17 mouse cellular contexts compared by ENCODE assay signal in genomic region chr2:127635581-127635980, GRCm38 (mm10). TPM values are rescaled to one million over a fixed set of nuclear protein-coding genes. Genes with fewer than 3 reads are reported as not detected.
DNase-seq lines count a peak whose midpoint lies in the region; ATAC-seq and TF ChIP-seq lines count a peak whose summit lies in the region.
"Had no signal": no experiment of that assay in that cellular context is flagged by ENCODE, and none has a peak within 500 bp of the region (broad histone marks: within the 10 kb centered on the region; RNA-seq: fewer than 3 reads in every experiment).

No protein-coding gene starts in this region.

- H3K27me3 ChIP-seq in kidney, adult 2 months (replicated peaks; ENCODE audit: control insufficient read depth, insufficient read depth, low read length) = no peaks in the 10 kb centered on the region
- no peaks in the 10 kb centered on the region for H3K27me3 ChIP-seq in kidney, embryonic 14.5 days (ENCODE audit: control insufficient read depth, insufficient read depth, low read length)
- no peaks in the 10 kb centered on the region for H3K27me3 ChIP-seq in midbrain, embryonic 10.5 days (ENCODE audit: low read depth, poor library complexity, severe bottlenecking)
- H3K27me3 ChIP-seq: embryonic facial prominence, embryonic 13.5 days; forebrain, embryonic 13.5 days; heart, embryonic 12.5 days had no signal

- no peaks in the 10 kb centered on the region for H3K9me3 ChIP-seq in kidney, embryonic 14.5 days (ENCODE audit: control insufficient read depth, low read length)
- H3K9me3 ChIP-seq in midbrain, embryonic 10.5 days (replicated peaks) = no peaks in the 10 kb centered on the region
- H3K9me3 ChIP-seq: embryonic facial prominence, embryonic 13.5 days; forebrain, embryonic 13.5 days; heart, embryonic 12.5 days had no signal

- peaks cover 9% of the 10 kb centered on the region; the same call in 1 of the 2 replicates for H3K4me1 ChIP-seq in kidney, adult 2 months (ENCODE audit: control insufficient read depth, insufficient read depth, low read length)
- H3K4me1 ChIP-seq in kidney, embryonic 14.5 days (ENCODE audit: control insufficient read depth, insufficient read depth, low read length) = no peaks in the 10 kb centered on the region
- no peaks in the 10 kb centered on the region for H3K4me1 ChIP-seq in midbrain, embryonic 10.5 days
- H3K4me1 ChIP-seq: embryonic facial prominence, embryonic 13.5 days; forebrain, embryonic 13.5 days; heart, embryonic 12.5 days had no signal

- peak; percentile 69 for ATAC-seq in kidney, embryonic 14.5 days (ENCODE audit: low FRiP score, low TSS enrichment)
- ATAC-seq: forebrain, embryonic 13.5 days; forebrain, postnatal 0 days had no signal

- no peak for TF ChIP-seq CTCF in kidney, adult 2 months (conservative IDR thresholded peaks at IDR 0.05; ENCODE audit: insufficient read depth, insufficient read length, low read depth, low read length)

- H3K27ac ChIP-seq in kidney, adult 2 months (ENCODE audit: insufficient read depth, low read depth, low read length) = peak overlapping the region; percentile 89
- H3K27ac ChIP-seq in kidney, embryonic 14.5 days (ENCODE audit: low read depth, low read length) = no peak overlapping the region
- H3K27ac ChIP-seq in midbrain, embryonic 10.5 days (replicated peaks) = no peak overlapping the region
- H3K27ac ChIP-seq: embryonic facial prominence, embryonic 13.5 days; forebrain, embryonic 13.5 days had no signal

- WGBS in kidney, adult 2 months = 26% methylated on average over 6 of the region's 6 CpGs
- 44% methylated on average over 6 of the region's 6 CpGs for WGBS in kidney, embryonic 14.5 days
- 74% methylated on average over 6 of the region's 6 CpGs for WGBS in midbrain, embryonic 10.5 days

- no peak for TF ChIP-seq POLR2A in kidney, adult 2 months (IDR thresholded peaks at IDR 0.05; ENCODE audit: low read depth, low read length)

- peak; percentile 95 for DNase-seq in kidney, adult 2 months
- peak; percentile 78 for DNase-seq in kidney, postnatal 10 days
- peak; percentile 61 to 77 for DNase-seq in kidney, postnatal 4 days
- DNase-seq in lung, postnatal 4 days = no peak
- no peak for DNase-seq in retina, embryonic 14.5 days (ENCODE audit: low spot score)
- no peak for DNase-seq in midbrain, embryonic 10.5 days (ENCODE audit: low spot score)
- DNase-seq: adrenal gland, adult 2 months; adrenal gland, postnatal 25 days; cerebellum, adult 18-20 months; cerebellum, adult 9-11 months; cerebellum, postnatal 36 days; forebrain, postnatal 0 days; gastrocnemius, postnatal 14 days had no signal

- H3K9ac ChIP-seq in kidney, embryonic 14.5 days (ENCODE audit: low read depth, low read length) = no peak overlapping the region
- H3K9ac ChIP-seq: embryonic facial prominence, embryonic 13.5 days; forebrain, embryonic 13.5 days; forebrain, postnatal 0 days; heart, embryonic 12.5 days had no signal

- peaks cover 2% of the 10 kb centered on the region; the same call in 1 of the 2 replicates for H3K36me3 ChIP-seq in kidney, adult 2 months (ENCODE audit: control insufficient read depth, insufficient read depth, low read length)
- no peaks in the 10 kb centered on the region for H3K36me3 ChIP-seq in kidney, embryonic 14.5 days (ENCODE audit: control insufficient read depth, insufficient read depth, low read length)
- no peaks in the 10 kb centered on the region for H3K36me3 ChIP-seq in midbrain, embryonic 10.5 days
- H3K36me3 ChIP-seq: embryonic facial prominence, embryonic 13.5 days; heart, embryonic 12.5 days had no signal

- H3K4me2 ChIP-seq in kidney, embryonic 14.5 days (replicated peaks; ENCODE audit: low read depth, low read length) = no peak overlapping the region
- H3K4me2 ChIP-seq: embryonic facial prominence, embryonic 13.5 days; forebrain, embryonic 13.5 days; heart, embryonic 12.5 days had no signal

- H3K4me3 ChIP-seq in kidney, adult 2 months (ENCODE audit: insufficient read depth, low read depth, low read length) = no peak overlapping the region
- H3K4me3 ChIP-seq in kidney, embryonic 14.5 days (ENCODE audit: low read length) = no peak overlapping the region
- no peak overlapping the region for H3K4me3 ChIP-seq in midbrain, embryonic 10.5 days
- H3K4me3 ChIP-seq: embryonic facial prominence, embryonic 13.5 days; forebrain, embryonic 13.5 days; heart, embryonic 12.5 days had no signal

RNA-seq across cellular contexts. Expression of gene Mal, which starts 20.9 kb away (rescaled TPM):
- 91.2 and 91.5 TPM in 2 replicates for polyA plus RNA-seq in kidney, adult 2 months (2012; rRNA removed)
- polyA plus RNA-seq in kidney, embryonic 14.5 days (2014; fragmentation: Nextera tagmentation; extraction: Ambion mirVana) = 21.4 and 33.2 TPM in 2 replicates
- polyA plus RNA-seq in midbrain, embryonic 10.5 days (2016; fragmentation: Nextera tagmentation; extraction: Ambion mirVana) = 0.62 and 1.0 TPM in 2 replicates

RNA-seq across cellular contexts. Expression of gene Mrps5, which starts 48.6 kb away (rescaled TPM):
- 72.0 and 90.4 TPM in 2 replicates for polyA plus RNA-seq in kidney, adult 2 months (2012; rRNA removed)
- polyA plus RNA-seq in kidney, embryonic 14.5 days (2014; fragmentation: Nextera tagmentation; extraction: Ambion mirVana) = 142 and 146 TPM in 2 replicates
- polyA plus RNA-seq in midbrain, embryonic 10.5 days (2016; fragmentation: Nextera tagmentation; extraction: Ambion mirVana) = 169 and 178 TPM in 2 replicates

RNA-seq across cellular contexts. Expression of gene Zfp661, which starts 48.7 kb away (rescaled TPM):
- polyA plus RNA-seq in kidney, adult 2 months (2012; rRNA removed) = 3.1 and 4.1 TPM in 2 replicates
- 2.8 and 5.7 TPM in 2 replicates for polyA plus RNA-seq in kidney, embryonic 14.5 days (2014; fragmentation: Nextera tagmentation; extraction: Ambion mirVana)
- 7.6 and 9.6 TPM in 2 replicates for polyA plus RNA-seq in midbrain, embryonic 10.5 days (2016; fragmentation: Nextera tagmentation; extraction: Ambion mirVana)

Comparison
In these comparisons a context has a peak if more than half of its experiments do, and no peak if none do; other contexts are left out.
1. DNase-seq: peak in kidney, adult 2 months (single experiment), kidney, postnatal 10 days (single experiment) and kidney, postnatal 4 days (2 of 2); none in lung, postnatal 4 days (0 of 2), retina, embryonic 14.5 days (single experiment) and midbrain, embryonic 10.5 days (single experiment).
2. RNA of gene Mal, which starts 20.9 kb away (polyA plus RNA-seq): 91.2 to 91.5 TPM in kidney, adult 2 months and 21.4 to 33.2 TPM in kidney, embryonic 14.5 days; 0.62 to 1.0 TPM in midbrain, embryonic 10.5 days; every median in the first group is over 10 times any median in the second.